Mouse (Mus musculus) layer of hippocampus, adult 18-20 months (tissue): Measurements from ENCODE around the gene Atp5j. TPM values are rescaled to one million over a fixed set of nuclear protein-coding genes. Genes with fewer than 3 reads are reported as not detected.

Experiments
- DNase-seq, 2 experiments: peaks; one replicate each; pipeline ENCODE4 v3.0.0; 2022; ENCODE audit warnings: low spot score in 2 of 2
- long read RNA-seq: library from polyadenylated mRNA; stranded (forward); transcript quantifications from one replicate; pipeline ENCODE4 v2.0.0, GENCODE M21; 2021
- total RNA-seq, 2 experiments: library from RNA; stranded (reverse); gene quantifications; 2 replicates each; pipeline ENCODE4 v1.2.3; 2021

Gene Atp5j
- 100 to 1,000 TPM; 346 to 363 TPM for total RNA-seq
- long read RNA-seq, transcript Atp5j-201 (5 exons, 809 nt): major isoform, 24 of 241 reads
- long read RNA-seq, transcript Atp5j-208 (3 exons, 526 nt): minor isoform, 6 of 241 reads
- long read RNA-seq, partial matches to known transcripts: 168 of 241 reads
- long read RNA-seq, other reads (novel, unspliced or antisense): 37 of 241 reads

DNA sequence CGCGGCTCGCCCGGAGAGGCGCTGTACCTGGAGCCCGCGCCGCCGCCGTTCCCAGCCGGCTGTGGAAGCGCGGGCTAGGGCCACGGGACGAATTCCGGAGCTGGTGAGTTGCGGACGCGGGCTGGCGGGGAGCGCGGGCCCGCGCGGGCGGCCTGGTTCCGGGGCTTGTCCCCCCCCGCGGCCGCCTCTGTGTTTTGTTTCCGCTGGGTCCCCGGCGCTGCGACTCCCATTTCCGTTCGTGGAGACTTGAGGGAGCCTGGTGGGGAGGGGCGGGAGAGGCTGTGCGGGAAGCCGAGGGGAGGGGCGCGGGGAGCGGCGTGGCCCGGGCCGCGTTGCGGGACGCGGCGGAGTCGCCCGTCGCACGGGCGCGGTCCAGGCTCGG lies at the start of gene Atp5j:
Gene Atp5j (minus strand): TSS at position 185 of the 382 bp plus-strand sequence.
- DNase-seq: peak; percentile 81 to 90

DNA sequence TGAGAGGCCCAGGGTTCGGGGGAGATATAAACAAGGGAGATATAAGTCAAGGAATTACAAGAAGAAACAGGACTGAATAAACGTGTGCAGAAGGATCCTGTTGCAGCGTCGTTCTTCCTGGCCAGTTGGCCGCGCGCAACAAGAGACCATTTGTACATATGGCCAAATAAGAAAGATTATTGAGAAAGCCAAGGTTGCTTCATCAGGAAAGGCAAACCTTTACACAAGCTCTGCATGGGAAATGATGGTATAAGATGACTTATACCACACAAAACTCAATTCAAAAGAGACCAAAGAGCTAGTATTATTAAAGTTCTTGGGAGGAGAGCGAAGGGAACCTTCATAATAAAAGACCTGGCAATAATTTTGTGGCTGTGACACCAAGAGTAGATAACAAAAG lies 49.1 kb upstream of the Atp5j start:
- no peak for DNase-seq

DNA sequence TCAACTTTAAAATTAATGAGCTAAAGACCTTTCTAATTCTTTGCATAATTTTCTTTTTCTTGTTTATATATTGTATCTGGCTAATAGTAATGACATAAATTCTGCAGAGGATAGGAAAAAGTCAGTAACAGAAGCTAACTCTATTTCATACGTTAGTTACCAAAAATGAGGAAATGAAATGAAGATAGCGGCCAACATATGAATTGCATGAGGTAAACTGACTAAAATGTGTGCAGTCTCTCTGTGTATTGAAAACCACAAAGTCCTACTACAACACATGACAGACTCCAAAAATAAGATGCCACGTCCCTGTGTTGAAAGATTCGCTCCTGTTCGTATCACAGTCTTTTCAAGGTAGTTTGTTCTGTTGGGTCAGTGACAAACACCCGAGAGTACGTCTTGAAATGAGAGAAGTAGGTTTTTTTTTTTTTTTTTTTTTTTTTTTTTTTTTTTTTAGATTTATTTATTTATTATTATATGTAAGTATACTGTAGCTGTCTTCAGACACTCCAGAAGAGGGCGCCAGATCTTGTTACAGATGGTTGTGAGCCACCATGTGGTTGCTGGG lies 46.4 kb upstream of the Atp5j start:
- no peak for DNase-seq

DNA sequence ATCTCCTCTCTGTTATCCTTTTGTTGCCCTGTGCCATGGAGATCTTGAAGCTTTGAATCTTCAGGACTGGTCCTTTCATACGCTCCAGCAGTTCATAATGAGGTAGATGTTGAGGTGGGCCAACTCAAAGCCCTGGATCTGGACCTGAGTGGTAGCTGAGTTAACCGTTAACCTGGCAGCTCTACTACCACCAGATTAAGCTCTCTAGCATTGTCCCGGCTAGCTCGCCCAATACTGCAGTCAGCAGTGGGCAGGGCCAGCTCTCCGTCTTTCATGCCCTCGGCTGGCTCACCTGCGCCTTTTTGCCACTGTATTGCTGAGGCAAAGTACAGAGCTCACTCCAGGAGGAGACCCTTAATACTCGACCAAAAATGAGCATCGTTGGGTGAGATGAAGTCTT lies 45.7 kb upstream of the Atp5j start:
- no peak for DNase-seq

DNA sequence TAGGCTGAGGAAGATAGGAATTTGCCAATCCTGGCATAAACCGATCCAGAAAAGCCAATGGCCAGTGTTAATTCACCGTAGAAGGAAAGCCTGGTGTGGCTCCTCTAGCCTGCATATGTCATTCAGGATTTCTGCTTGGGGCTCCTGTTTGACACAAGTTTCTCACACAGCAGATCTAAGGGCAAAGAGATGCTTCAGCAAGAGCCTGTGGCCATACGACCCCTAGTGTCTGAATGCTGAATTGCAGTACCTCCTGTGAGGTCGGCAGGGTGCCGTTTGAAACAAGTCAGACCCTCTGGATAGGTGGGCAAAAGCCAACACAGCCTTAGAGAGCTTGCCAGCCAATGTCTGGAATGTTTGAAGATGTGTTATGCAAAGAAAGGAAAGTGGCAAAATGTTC lies 43.7 kb upstream of the Atp5j start:
- DNase-seq: peak; percentile 38 to 84

DNA sequence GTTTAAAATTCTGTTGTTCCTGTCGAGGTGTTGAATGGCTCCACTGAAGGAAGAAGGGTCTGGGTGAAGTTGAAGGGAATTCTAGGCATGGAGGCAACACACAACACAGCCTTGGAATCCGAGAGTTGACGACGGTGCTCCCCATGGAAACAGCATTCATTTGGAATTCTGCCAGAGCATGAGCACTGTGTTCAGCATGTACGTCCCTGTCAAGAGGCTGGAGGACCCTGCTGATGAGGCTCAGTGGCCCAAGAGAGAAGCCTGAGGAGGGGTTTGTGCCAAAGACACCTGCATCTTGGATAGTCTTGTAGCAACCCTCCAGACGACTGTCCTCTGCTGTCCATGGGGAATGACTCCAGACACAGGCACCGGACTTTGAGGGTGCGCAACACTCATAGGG lies 40.7 kb upstream of the Atp5j start:
- DNase-seq: peak in 1 of 2 experiments; percentile 29

DNA sequence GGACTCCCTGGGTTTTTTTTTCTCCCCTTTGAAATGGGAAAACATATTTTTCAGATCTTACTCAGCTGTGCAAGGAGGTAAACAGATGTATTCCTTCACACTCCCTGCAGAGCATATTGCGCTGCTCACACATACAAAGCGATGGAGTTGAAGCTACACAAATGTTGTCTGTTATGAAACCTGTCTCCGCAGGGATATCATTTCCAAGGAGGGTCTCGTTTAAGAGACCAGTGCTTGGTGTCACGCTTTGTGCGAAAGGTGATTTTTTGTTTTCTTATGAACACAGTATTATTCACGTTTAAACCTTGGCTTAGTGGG lies 40.3 kb upstream of the Atp5j start:
- DNase-seq: peak; percentile 9 to 54

DNA sequence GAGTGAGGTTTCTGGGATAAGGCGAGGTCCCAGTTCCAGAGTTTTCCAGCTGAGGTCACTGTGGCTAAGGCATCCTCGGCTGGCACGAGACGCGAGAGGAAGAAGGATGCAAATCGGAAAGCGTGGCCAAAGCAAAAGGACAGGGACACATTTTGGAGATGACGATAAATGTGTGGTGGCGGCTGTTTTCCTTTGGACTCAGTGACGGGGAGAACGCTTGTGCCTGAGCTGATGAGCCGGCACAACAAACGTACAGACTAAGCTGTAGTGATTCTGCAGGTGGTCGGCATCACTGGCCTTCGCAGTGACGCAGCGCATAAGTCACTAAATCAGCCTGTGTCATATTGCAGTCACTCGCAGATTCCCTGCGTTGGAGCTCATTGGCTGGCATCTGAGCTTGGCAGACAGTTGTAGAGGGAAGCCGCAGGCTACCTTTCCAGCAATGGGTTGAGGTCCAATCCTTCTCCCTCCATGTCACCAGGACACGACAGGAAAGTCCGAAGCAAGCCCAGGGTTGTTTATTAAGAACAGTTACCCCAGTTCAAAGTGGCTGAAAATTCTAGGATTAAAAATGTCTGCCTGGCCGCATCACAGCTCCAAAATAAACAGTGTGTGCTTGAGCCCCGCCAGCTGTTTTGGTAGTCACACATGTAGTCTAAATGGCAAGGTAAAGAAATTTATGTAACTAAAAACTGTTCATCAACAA lies 39.7 kb upstream of the Atp5j start:
- DNase-seq: peak; percentile 20 to 66

DNA sequence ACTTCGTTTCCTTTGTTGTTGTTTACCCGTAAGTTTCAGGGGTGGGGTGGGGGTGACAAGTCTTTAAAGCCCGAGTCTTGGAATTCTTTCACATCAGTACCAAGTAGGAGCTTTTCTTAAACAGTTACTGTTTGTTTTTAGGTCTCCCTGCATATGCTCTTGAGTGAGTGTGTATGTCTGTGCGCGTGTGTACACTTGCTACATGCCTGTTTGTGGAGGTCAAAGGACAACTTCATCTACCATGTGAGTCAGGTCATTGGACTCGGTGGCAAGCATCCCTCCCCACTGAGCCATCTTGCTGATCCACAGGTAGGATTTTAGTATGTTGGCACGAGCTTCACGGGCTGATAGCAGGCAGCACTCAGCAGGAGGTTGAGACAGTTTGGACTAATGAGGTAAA lies 38.4 kb upstream of the Atp5j start:
- DNase-seq: no peak

DNA sequence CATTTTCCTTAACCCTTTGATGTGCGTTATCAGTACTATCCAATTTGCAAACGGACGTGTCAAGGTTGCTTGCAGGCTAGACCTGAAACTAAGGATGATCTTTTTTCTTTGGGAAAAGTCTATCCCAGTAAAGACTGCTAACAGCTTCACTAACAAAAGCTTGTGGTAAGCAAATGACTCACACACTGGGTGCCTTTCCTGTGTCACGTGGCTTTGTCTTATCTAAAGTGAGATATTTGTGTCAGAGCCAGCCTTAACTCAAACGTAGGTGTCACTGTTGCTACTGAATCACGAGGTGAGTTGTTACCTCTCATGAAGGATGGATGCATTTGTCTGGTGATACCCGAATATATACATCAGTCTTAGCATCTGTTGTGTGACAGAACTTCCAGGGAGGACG lies 29.2 kb upstream of the Atp5j start:
- no peak for DNase-seq

DNA sequence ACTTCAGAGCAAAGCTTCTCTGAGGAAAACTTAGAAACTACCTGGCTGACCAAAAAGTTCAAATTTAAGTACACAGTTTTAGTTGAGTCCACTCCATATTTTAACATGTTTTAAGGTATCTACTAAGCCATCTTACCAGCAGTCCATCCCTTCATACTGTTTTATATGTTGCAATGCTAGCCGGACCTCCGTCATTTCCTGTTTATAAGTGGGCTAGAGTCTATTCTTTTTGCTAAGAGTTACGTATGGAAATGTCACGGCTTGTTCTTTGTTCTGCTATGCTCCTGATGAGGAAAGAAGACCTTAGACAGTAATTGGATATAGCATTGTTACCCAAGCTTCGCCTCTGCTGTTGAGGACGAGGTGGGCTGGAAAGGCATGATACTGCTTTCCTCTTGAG lies 18.1 kb upstream of the Atp5j start:
- no peak for DNase-seq

DNA sequence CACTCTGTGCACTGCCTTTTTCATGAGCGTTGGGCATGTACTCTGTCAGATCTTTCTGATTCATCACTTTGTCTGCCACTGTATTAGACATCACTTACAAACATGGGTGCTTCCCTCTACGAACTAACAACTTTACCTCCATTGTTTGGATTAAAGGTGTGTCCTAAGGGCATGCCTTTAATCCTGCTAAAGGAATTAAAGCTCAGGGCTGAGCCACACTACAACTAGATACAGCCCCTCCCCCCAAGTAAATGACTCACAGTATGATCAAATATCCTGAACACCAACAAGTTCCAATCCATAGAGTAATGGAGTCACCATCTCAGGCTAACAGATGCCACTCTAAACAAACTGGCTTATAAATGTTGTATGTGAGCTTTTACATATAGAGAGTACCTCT lies 3.2 kb upstream of the Atp5j start:
- DNase-seq: no peak

DNA sequence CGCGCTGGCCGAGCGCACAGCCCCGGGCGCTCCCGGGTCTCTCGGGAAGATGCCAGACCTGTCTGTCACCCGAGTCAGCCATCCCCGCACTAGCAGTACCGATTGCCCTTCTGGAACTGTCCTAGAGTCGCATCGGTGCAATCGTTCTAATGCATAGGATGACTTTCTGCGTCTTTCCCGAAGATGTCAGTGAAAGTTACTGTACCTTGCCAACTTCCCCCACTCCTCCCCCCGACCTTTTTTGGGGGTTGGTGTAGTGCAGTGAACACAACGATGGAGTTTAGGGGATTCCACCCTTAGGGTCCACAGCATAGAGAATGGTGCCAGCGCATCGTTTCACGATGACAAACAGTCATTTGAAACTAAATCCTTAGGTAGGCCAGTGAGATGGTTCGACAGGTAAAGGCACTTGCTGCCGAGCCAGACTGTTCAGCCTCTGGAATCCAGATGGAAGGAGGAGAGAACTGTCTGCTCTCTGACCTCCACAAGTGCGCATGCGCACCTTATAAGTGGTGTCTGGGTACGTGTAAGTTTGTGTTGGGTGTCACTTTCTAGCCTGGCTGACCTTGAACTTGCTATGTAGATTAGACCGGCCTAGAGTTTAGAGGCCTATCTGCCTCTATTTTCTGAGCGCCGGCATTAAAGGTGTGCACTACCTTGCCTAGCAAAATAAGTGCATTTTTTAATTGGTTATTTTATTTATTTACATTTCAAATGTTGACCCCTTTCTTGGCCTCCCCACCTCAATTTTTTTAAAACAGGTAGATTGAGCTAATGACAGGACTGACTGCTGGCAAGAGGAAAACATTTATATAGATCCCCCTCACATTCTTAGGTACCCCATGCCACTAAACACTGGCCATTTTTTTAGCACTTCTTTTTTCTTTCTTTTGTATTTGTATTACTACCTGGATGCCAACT lies 658 bp upstream of the Atp5j start:
- DNase-seq: peak in 1 of 2 experiments; percentile 31

DNA sequence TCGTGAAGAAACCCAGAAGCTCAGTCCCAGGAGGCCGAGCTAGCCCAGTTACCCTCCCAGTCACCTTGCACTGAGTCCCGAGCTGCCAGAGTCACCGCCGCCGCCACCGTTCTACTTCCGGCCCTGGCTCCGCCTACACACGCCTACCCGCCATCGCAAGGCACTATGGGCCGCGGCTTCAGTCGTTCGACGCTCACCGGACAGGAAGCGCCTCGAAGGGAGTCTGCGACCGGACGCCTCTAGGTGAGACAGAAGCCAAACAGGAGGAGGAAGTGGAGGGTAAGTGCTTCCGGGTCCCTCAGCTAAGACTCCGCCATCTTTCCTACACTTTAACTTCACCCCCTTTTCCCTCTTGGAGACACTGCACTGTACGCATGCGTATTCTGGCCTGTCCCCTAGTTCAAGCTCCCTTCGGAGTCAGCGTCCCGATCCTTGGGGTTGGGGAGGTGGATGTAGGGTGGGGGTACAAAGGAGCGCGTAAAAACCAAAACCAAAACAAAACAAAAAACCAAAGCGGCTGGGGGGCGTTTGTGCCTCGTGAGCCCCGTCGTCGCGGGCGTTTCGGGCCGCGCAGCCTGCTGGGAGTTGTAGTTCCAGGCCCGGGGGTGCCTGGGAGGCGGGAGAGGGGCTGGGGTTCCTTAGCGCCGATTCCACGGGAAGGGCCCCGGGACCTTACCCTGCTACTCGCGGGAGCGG lies 532 bp downstream of the Atp5j start, which contains the start of gene Gabpa:
Gene Gabpa (plus strand): TSS at position 181 of the 696 bp plus-strand sequence.
- peak; percentile 90 to 94 for DNase-seq

DNA sequence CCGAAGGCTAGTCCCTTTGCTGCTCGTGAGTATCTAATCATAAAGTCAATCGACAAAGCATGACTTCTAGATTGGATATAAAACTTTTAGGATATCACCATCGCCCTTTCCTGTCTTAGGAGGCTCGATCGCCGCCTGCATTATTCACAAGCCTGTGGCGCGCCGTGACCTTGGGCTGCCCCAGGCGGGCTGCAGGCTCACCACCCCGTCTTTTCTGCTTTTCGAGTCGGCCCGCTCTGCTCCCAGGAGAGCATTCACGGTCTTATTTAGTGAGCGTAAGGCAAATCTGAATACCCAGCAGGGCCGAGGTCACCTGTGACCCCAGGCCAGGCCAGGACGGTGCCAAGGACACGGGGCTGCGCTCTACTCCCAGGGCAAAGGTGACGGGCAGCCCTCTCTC lies 1.1 kb downstream of the Atp5j start:
- DNase-seq: peak in 1 of 2 experiments; percentile 6

DNA sequence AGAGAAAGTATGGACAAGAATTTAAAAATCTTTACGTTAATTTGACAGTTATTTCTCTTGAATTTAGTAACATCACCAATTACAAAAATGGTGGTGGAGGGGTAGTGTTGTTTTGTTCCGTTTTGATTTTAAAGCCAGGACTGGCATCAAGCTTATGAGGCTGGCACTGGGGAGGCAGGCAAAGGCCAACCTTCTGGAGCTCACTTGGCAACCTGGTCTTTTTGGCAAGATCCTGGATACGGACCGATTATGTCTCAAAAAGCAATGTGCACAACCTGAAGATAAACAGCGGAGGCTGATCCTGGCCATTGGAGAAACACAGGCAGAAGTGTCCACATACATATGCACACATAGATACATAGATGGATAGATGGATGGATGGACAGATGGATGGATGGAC lies 2.7 kb downstream of the Atp5j start:
- DNase-seq: peak in 1 of 2 experiments; percentile 42

DNA sequence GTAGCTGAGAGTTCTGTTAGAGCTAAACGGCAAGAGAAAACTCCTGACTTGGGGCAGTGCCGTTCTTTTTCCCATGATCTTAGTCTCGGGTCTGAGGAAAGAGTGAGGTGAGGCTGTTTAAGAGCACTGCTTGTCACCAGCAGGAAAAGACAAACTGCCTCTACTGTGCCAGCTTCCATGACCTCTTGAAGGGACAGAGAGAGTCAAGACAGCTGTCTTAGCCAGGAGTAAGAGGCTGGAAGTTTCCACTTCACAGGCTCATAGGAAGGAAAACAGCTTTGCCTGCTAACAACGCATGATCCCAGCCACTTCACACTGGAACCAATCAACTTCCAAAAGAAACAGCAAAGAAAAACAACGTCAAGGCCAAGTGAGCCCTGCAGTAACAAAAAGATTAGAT lies 3.7 kb downstream of the Atp5j start:
- DNase-seq: no peak

DNA sequence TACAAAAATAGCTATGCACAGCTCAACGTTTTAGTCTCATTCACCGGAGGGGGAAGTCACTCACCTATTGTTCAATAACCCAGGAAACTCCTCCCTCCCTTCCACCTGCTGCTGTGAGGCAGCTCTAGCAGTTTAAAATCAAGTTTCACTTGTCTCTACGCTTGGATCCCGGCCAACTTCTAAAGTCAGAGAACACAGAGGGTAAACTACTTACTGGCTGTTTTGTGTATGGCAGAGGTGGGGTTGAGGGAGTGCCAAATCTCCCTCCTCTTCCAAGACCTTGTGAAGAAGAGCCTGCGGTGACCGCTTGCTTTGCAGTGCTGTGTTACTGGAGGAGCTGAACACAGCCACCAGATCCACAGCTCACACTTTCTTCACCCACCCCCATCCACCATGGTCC lies 10.4 kb downstream of the Atp5j start:
- DNase-seq: no peak

DNA sequence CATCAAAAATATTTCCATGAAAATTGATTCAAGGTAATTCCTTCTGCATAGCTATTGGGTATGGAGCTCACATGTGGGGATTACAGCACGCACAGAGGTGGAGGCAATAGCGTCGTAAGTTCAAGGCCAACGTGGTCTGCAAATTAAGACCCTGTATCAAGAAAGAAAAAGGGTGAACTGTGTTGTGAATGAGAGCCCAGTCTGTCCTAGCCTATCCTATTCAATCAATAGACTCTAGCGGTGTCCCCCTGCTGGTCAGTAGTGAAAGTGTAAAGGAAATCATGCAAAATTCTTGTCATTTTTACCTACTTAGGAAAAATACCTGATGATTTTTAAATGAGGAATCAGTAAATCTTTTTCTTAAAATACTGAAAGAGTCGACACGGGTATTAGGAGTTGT lies 18.0 kb downstream of the Atp5j start:
- peak in 1 of 2 experiments; percentile 58 for DNase-seq

DNA sequence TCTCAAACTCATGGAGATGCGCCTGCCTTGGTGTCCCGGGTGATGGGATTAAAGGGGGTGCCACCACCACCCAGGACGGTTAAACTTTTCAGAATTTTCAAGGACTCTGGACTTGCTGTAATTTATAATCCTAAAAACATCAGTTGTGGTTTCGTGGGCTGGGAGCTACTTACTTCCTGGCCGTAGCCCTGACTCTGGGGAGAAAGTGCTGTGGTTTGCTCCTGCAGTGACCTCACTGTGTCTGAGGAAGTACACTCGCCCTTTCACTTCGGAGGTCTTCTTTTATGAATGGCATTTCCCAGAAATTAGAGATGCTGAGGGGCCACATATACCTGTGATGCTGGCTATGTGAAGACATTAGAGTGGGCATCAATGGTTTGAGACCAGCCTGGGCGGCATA lies 20.9 kb downstream of the Atp5j start:
- no peak for DNase-seq

DNA sequence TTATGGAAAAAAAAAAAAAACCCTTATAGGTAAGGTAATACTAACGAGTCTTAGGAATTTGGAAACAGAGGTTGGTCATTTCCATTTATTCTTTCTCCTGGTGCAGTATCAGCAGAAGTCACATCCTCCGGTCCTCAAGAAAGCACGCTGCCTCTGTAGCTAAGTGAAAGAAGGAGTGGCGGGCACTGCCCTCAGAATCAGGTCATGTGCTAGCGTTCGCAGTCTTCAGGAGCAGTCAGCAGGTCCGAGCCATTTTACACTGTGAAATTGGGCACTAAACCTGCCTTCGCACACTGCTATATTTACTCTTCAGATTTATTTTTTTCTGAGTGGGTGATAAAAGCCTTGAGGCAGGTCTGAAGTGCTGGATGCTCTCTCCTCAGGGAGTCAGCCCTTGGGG lies 21.6 kb downstream of the Atp5j start:
- DNase-seq: no peak
